Mouse (Mus musculus): Measurements from ENCODE around the gene Araf.

The Araf gene

GRCm38 (mm10) chrX:20797681-20798080, at the start of gene Araf:
Gene Araf, plus strand, starts transcription at chrX:20797814.
- DNase-seq (ENCODE audit: low spot score): no peak

GRCm38 (mm10) chrX:20748829-20749228, 48.8 kb upstream of the Araf start:
- DNase-seq (ENCODE audit: low spot score): no peak

- no peak for DNase-seq (ENCODE audit: low spot score)
Measured at GRCm38 (mm10) chrX:20761201-20761600, 36.4 kb upstream of the Araf start.

DNA sequence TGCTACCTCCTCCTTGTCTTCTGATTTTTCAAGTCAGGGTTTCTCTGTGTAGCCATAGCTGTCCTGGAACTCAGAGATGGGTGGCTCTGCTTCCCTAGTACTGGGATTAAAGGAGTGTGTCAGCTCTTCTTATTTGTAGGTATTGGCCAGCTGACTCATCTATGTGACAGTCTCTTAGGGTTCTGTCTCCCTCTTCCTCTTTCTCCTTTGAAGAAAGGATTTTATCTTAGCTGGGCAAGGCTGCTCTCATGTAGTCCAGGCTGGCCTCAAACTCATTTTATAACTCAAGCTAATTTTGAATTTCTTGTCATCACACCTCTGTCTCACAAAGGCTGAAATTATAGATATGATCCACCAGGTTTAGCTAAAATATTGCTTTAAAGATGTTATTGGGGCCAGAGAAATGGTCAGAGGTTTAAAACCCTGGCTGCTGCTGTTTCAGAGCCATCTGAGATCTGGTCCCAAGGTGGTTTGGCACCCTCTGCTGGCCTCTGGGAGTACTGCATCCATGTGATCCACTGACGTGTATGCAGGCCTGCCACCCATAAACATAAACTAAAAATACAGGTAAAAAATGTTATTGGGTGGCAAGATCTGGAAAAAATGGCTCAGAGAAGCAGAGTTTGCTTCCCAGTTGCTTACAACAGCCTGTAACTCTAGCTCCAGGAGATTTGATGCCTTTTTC, 26.8 kb upstream of the Araf start:
- DNase-seq (ENCODE audit: low spot score): peak; percentile 71

GRCm38 (mm10) chrX:20771666-20772065, 25.9 kb upstream of the Araf start:
- DNase-seq (ENCODE audit: low spot score): no peak

DNA sequence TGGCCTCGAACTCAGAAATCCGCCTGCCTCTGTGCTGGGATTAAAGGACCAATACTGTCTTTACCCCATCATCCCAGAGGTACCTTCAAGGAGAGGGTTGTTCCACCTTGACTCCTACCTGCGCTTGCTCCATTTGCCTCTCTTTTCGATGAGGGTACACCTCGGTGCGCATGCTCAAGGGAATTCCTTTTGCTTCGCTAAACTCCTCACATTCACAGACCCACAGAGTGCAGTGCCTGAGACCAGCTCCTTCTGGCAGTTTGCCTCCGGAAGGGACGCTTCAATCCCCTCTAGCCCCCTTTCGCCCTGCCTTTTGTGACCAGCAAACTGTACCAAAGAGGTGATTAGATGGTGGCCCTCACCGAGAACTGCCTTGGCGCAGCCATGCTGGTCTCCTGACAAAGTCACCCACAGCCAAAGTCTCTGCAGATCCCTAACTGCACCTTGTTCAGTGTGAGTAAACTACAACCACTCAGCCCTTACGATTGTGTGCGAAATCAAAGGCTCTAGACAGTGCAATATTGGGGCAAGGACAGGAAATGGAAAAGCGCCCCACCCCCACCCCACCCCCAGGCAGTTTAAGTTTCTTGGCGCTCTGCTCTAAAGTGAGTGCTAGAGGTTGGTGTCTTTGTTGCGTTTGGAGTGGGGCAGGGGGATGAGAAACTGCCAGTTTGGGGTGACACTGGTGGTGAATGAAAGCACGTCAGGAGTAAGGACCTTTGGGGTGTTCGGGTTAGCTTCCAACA, 22.2 kb upstream of the Araf start:
- DNase-seq (ENCODE audit: low spot score): no peak

GRCm38 (mm10) chrX:20777619-20778018, 20.0 kb upstream of the Araf start:
- DNase-seq (ENCODE audit: low spot score): no peak

DNA sequence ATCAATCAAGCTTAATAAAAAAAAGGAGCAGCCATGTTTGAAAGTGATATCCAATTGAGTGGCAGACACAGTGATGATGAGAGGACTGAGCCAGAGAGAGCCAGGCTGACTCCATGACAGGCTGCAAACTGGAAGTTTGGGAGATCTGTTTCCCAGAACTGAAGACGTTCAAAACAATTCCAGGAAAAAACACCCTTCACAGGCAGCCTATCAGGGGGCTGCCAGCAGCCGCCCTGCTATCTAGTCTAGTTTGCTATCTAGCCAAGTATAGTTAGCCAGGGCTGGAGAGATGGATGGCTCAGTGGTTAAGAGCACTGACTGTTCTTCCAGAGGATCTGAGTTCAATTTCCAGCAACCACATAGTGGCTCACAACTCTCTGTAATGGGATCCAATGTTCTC, 10.3 kb upstream of the Araf start:
- no peak for DNase-seq (ENCODE audit: low spot score)

DNA sequence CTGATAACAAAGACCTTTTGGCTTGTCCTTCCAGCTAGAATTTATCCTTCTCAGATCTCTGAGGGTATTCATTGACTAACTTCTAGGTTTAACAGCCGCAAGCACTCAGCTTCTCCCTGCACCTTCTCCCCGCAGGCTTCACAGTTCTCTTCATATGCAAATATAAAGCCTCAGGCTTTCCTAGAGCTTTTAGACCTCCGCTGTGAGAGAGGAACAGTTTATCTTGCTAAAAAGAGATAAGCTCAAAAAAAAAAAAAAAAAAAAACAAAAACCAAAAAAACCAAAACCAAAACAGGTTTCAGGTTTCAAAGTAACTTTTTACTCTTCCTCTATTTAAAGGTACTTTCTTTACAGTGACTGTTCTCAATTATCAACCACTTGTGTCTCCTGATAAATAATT, 5.2 kb upstream of the Araf start:
- no peak for DNase-seq (ENCODE audit: low spot score)

- no peak for DNase-seq (ENCODE audit: low spot score)
Measured at GRCm38 (mm10) chrX:20793230-20793629, 4.4 kb upstream of the Araf start.

DNA sequence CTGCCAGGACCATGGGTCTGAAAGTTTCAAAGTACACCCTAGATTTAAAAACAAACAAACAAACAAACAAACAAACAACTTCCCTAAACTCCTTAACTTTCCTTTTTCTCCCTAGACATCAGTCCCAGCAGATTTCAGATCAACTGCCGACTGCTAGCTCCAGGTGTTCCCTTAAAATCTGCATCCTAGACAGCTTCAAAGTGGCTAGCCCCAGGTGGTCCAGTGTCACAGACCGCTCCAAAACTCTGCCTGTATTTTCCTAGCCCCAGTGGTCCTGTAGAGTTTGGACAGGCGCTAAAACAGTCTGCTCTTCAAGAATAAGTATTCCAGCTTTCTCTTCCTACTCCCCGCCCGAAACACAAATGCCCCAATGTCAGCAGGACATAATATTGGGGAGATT, 3.4 kb upstream of the Araf start:
- DNase-seq (ENCODE audit: low spot score): no peak

- peak; percentile 83 for DNase-seq (ENCODE audit: low spot score)
Measured at GRCm38 (mm10) chrX:20798141-20798796, 655 bp downstream of the Araf start.

GRCm38 (mm10) chrX:20798797-20799147, 1.2 kb downstream of the Araf start:
- no peak for DNase-seq (ENCODE audit: low spot score)

DNA sequence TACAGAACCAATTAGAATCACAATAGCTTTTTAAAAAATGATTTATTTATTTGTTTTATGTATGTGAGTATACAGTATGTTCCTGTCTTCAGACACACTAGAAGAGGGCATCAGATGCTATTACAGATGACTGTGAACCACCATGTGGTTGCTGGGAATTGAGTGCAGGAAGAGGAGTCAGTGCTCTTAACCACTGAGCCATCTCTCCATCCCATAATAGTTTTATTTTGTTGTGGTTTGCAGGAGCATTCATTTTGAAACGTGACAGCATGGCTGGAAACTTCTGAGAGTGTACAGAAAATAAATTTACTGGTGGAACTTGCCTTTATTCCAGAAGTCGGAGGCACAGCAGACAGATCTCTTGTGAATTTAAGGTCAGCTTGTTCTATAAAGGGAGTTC, 3.8 kb downstream of the Araf start:
- DNase-seq (ENCODE audit: low spot score): peak; percentile 10

DNA sequence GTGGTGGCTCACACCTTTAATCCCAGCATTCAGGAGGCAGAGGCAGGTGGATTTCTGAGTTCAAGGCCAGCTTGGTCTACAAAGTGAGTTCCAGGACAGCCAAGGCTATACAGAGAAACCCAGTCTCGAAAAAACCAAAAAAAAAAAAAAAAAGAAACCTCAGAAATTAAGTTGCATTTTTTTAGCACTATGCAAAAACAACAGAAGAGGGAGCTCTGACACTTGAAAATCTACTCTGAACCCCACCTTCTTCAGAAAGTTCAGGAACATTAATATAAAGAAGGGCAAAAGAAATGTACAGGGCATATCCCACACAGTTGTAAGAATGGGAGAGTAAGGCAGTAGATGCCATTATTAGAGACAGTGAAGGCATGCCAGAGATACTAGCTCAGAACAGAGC, 6.7 kb downstream of the Araf start:
- DNase-seq (ENCODE audit: low spot score): peak; percentile 10

DNA sequence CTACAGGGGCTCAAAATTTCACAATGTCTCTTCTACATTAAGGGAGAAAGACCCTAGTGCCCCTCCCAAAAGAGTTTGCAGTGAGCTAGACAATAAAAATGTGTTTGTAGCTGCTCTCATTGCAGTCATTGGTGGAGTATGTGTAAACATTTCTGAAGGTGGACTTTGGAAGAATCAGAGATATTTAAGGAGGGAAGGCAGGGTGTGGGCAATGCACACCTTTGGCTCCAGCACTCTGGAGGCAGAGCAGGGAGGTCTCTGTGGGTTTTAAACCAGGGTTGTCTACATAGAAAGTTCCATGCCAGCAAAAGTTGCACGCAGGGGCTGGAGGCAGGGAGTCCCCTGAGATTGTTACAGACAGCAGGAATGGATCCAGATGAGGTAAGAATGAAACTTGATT, 8.7 kb downstream of the Araf start:
- DNase-seq (ENCODE audit: low spot score): no peak

DNA sequence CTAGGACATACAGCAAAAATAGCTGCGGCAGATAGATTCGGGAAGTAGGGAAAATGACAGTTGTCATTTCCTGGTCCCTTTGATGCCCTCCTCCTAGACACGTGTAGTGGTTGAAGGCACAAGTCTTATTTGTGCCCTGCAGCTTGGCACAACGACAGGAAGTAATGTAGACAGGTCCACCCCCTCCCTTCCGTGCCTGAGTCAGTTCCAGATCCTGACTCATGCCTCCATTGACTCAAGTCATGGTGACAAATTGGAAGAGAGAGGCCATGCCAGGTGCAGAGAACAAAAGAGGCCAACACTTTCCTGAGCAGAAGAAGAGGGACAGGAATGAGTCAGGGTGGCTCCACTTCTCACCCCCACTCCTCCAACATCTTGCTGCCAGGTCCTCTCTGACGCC, 19.4 kb downstream of the Araf start:
- peak; percentile 29 for DNase-seq (ENCODE audit: low spot score)

DNA sequence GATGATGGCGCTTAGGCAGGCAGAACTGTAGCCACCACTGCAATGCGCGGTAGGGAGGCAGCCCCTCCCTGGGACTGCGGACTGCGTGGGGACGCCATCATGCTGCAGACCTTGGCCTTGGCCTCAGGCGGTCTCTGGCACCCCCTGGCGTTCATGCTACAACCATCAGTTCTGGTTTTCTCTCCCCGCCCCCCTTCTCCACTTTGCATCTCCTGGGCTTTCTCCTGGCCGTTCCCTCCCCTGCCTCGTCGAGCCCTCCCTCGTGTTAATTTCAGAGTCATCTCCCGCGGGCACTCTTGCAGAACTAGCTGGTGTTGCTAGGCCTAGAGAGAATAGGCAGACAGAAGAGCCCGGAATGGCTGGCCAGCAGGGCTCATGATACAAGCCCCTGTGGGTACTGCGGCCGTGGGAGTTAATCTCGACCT, 21.6 kb downstream of the Araf start:
- DNase-seq (ENCODE audit: low spot score): peak; percentile 82

- peak; percentile 45 for DNase-seq (ENCODE audit: low spot score)
Measured at GRCm38 (mm10) chrX:20819708-20820426, 22.3 kb downstream of the Araf start.

GRCm38 (mm10) chrX:20828934-20829333, 31.3 kb downstream of the Araf start:
- no peak for DNase-seq (ENCODE audit: low spot score)

- no peak for DNase-seq (ENCODE audit: low spot score)
Measured at GRCm38 (mm10) chrX:20847232-20847631, 49.6 kb downstream of the Araf start.

DNA sequence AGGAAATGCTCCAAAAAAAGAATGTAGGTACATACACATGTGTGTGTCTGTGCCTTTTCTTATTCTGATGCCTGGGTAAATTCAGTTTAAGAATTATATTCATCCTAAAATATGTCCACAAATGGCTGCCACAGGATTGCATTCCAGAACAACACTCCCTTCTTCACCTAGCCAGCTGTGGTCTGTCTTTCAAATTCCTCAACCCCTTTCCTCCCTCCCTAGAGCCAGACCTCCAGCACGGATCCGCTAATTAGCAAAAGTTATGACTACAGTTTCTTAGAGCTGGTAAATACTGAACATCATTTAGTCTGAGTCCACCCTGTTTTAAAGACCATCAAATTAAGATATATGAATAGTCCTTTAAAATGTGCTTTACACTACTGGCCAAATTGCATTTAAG, 50.2 kb downstream of the Araf start:
- no peak for DNase-seq (ENCODE audit: low spot score)
